Mouse (Mus musculus) Muller cell, postnatal 12 days (primary cell): Measurements from ENCODE around the gene Hebp2.
"Not testable (repeated sequence)": the region's sequence is repeated elsewhere in the genome, so short reads cannot be mapped to it uniquely, and the experiment has no call there.

Experiments used
- DNase-seq: peaks from one replicate; pipeline ENCODE4 v3.0.0-alpha.2; 2015; ENCODE audit errors: inconsistent ontology term

The Hebp2 gene

DNA sequence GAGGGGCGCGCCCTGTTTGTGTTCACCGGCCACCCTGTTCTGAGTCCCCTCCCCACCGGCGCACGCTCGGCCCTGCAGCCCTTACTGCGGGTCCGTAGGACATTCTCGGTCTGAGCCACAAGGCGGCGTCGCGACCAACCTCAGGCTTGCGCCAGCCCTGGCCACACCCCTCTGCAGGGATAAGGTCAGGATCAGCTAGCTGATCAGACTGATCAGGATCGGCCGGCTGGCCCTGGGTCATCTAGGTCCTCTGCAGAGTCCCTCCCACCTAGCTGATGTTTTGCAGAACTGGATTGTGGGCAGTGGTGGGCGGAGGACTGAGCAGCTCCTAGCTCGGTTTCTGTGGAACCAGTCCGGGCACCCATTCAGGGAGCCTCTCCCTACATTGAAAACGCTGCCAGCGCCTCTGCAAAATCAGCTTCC, at the start of gene Hebp2:
Gene Hebp2 (minus strand): TSS at position 264 of the 423 bp plus-strand sequence.
- peak; percentile 76 for DNase-seq

DNA sequence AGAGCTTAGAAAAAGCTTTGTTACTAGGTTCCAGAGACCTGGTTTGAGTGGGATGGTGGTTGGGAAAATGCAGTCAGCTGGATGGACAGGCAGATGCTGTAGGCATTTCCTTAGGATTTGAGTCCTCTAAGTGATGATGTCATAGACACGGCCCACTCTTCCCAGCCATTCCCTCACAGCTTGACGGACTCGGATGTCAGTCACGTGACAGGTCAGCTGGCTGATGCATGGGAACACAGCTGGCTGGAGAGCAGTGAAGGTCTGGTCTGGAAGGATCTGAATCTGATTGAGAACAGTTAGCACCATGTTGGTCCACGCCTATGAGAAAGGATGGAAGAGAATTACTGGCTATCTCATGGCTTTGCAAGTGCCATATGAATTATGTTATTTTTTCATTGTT, 43.6 kb upstream of the Hebp2 start:
- DNase-seq = no peak

DNA sequence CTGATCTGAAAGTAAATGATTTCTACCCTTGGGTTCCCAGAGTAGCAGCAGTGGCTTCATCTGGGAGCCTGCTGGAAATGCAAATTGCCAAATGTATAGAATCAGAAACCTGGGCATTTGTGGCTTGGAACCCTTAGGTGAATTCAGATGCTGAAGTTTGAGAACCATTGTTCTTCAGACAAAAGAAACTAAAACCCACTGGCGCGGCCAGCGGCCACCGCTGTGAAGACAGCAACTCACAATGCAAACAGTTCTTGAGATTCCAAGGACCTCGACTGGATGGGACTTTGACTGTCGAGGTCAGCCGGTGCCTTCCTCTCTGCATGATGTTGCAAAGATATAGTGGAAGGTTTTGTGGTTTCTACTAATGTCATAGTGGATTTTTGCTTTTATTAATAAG, 38.3 kb upstream of the Hebp2 start:
- DNase-seq = peak; percentile 7

DNA sequence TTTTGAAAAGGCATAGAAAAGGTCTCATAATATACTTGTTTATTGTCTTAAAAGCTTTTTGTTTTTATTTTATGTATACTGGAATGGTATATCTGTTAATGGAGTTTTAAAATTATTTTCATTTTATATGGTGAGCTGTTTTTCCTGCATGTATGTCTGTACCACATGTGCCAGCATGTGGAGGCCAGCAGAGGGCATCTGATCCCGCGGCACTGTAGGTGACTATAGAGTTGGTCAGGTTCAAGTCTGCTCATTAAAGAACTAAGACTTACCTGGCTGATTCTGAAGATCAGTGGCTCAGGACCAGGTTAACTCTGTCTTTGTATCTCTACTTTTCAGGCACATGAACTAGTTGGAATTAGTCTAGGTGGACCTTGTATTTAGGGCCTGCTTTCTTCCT, 26.7 kb upstream of the Hebp2 start:
- no peak for DNase-seq

DNA sequence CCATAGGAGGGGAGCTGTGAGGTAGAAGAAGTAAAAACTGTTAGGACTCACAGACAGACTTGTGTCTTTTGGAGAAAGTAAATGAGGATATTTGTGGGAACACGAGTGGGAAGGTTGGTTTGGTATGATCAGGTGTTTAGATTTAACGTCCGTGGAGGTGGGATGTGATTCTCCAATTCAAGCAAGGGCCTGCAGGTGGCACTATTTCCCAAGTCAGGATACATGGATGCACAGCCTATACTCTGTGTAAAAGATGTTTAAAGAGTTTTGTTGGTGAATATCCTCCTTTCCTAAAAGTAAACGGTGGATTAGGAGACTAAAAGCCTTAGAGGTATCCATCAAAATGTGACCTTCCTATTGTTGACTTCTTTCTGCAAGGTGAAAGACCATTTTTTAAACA, 17.1 kb upstream of the Hebp2 start:
- DNase-seq = no peak

DNA sequence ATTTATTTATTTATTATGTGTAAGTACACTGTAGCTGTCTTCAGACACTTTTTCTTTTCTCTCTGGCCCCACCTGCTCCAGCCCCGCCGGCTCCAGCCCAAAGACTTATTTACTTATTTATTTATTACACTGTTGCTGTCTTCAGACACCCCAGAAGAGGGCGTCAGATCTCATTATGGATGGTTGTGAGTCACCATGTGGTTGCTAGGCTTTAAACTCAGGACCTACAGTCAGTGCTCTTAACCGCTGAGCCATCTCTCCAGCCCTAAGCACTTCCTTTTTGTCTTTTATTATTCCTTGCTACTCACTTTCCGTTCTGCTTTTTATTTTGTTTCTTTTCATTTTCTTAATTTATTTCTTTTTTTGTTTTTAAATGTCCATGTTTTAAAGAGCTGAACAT, 15.6 kb upstream of the Hebp2 start:
- no peak for DNase-seq

DNA sequence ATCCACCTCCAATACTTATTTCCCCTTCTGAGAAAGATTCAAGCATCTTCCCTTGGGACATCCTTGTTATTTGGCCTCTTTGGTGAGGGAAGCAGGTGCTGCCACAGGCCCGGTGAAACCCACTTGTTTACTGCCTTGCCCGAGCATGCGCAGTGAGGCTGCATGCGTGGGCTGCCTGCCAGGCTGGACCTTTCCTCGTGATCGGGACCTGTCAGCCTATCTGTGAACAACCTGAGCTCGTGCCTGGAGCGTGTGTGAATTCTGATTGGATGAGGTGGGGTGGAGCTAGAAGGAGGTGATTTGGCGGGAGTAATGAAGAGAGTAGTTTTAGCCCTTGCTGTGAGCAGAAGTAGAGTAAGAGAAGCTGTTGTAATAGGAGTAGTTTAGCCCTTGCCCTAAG, 13.2 kb upstream of the Hebp2 start:
- not testable (repeated sequence) for DNase-seq

DNA sequence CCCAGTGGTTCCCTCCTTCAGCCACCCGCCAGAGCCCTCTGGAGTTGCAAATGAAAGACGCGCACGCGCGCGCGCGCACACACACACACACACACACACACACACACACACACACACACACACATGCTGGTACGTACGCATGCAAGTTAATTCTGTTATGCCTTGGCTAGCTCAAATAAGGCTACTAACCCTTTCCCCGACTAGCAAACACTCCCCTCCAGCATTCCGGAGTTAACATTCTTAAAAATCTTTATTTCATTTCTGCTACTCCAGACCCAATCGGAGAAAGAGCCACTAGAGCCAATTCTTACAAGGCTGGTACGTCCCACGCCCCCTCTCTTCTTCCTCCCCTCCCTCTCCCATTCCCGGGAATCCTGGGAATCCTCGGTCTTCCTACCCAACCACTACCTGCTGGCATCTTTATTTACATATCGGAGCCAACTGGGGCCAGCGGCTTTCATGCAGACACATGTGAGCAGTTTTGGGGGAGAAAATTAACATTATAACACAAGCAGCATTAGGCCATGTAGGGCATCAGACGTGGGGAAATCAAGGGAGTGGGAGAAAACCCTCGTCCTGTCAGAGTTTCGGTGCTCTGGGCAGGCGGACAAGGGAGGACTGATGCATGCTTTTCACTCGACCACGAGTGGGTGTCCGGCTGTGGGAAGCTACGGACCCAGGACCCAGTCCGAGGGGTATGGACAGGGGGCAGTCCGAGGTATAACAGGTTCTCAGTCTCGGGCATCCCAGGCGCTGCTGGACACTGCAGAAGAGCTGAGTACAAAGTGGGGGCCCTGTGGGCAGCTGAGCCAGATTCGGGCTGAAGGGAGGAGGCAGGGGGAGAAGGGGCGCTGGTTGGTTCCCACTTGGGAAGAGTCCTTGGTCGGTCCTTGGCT, 3.7 kb upstream of the Hebp2 start:
- DNase-seq = peak; percentile 78

DNA sequence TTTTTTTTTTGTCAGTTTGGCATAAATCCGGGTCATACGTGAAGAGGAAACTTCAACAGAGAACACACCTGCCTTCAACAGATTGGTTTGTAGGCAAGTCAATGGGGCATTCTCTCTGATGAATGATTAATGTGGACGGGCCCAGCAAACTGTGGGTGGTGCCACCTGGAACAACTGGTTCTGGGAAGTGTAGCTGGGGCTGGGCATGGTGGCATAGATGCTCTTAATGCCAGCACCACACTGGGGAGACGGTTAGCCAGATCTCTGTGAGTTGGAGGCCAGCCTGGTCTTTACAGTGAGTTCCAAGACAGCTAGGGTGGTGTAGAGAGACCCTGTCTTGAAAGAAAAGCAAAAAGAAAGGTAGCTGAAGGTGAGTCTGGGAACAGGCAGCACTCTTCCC, 1.5 kb upstream of the Hebp2 start:
- no peak for DNase-seq

DNA sequence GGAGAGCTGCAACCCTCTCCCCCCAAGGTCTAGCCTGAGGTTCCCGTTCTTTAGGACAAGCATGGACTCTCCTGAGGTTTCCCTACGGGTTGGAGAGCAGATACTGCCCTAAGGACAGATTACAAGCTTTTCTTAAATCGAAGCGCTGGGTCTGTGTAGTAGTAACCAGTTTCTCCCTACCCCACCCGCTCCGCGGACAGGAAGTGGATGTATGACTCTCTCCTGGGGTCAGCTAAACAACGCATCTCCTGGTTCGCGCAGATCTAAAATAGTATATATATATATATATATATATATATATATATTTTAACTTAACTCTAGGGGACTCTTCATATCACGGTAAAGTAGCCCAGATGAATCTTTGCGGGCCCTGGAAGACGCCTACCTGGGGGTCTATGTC, 567 bp downstream of the Hebp2 start:
- no peak for DNase-seq

DNA sequence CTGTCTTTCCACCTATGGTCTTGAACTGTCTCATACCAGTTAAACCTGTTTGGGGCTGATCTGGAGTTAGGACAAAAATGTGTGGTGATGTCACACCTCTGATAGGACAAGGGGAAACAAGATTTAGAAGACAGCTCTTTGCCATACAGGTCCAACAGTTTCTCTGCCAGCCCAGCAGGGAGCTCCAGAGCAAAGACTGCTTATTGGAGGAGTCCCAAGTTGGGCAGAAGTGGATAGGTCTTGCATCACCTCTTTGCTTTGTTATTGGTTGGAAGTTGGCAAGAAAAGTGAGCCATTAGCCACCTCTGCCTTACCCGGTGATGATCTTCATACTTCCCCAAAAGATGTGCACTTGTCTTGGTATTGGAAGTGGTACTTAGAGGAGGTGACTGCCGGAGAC, 9.0 kb downstream of the Hebp2 start:
- DNase-seq = no peak

DNA sequence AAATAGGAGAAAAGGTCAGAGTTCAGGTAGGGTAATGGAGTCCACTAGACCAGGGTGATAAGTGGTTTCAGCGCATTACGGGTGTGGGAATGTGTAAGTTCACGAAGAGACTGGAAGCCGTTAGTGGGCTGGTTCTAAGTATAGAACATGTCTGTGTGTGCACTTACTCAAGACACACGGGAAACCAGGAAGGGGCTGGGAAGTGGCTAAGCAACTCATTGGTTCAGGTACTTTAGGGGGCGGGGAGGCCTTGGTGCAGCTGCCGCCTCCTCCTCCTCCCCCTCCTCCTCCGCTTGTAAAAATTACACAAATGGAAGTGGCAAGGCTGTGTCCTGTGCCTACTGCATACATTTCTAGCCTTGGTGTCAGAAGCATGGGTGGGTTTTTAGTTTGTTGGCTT, 13.6 kb downstream of the Hebp2 start:
- DNase-seq = no peak

DNA sequence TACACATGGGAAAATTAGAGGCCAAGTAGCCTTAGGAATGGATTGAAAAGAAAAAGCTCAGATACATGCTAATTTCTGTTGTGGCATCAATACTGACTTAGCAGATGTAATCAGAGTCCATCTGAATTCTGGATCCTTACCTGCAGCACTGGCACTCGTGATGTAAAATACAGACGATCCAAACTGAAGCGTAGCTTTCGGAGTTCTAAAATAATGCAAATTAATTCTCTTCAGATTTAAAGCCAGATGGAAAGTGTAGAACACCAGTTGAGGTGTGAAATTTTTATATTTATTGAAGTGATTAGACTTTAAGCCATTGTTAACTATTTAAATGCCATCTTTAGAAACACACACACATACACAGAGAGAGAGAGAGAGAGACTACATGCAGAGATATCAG, 15.7 kb downstream of the Hebp2 start:
- no peak for DNase-seq

DNA sequence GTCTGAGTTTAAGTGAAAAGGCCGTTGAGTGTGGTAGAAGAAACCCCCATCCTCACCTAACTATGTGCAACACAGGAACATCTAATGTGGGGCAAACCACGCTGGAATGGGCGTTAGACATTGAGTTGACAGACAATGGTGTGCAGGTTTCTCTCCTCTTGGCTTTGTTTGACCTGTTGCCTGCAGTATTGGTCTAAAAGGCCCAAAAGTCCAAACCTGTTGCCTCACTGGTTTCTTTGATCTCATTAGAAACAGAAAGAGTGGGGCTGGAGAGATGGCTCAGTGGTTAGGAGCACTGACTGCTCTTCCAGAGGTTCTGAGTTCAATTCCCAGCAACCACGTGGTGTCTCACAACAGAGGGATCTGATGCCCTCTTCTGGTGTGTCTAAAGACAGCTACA, 16.7 kb downstream of the Hebp2 start:
- no peak for DNase-seq

DNA sequence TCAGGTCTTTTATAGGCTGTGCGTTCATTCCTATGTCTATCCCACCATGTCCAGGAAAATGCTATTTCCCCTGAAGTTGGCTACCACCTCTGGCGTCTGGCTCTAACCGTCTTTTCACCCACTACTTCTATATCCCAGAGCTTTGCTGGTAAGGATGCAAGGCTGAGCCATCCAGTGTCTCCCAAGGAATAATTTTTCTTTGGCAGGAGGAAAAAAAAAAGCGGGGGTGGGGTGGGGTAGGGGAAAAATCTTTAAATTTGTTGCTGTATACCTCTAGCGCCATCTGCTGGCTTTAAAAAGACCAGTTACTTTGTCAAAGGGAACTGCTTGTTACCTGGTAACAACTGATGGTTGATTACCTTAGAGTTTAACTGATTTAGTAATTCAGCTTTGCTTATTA, 17.4 kb downstream of the Hebp2 start:
- DNase-seq = peak; percentile 28

DNA sequence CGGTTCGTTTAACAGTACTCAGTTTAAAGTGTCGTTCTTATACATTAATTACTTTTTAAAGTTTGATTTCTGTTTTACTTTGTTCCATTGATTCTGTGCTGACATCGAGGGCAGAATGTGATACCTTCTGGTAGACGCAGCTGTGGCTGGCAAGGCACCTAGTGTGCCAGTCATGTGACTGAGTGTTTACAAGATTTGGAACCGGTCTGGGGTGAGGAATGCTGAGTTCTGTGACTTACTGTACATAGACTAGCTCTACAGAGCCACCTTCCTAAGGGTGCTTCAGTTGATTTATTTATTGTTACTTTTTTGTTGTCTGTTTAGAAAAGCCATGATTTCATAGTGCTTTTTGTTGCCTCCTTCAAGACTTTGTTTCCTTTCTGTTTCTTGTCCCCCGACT, 18.1 kb downstream of the Hebp2 start:
- DNase-seq = no peak

DNA sequence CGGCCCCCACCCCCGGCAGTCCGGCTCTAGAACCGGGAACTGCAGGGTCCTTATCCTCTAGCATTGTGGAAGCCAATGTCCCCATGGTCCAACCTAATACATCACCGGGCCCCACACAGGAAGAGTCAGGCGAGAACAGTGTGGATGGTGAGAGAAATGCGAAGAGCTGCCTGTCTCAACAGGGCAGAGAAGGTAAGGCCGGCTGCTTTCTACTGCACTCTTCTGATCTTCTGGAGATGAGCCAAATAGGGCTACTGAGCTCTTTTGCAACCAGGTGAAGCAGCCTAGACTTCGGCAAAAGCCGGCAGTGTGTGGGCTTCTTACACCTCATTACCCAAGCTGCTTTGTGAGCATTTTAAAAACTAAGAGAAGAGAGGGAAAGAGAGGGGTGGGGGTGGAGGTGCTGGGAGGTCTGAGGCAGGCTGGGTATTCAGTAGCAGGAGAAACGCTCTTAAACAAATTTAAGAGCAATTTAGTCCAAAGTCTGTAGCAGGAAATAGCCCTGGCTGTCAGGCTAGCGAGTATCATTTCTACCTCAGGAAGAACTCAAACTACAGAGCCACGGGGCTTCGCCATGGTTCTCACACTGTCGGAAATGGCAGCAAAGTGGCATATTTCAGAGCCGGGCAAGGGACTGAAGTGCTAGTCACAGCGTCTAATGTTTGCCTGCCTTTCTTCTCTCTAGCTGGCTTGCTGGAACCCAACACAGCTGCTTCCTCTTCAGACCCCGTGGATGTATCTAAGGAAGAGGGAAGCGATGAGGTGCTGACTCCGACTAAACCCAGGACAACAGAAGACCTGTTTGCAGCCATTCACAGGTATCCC, 18.8 kb downstream of the Hebp2 start:
- DNase-seq = no peak

DNA sequence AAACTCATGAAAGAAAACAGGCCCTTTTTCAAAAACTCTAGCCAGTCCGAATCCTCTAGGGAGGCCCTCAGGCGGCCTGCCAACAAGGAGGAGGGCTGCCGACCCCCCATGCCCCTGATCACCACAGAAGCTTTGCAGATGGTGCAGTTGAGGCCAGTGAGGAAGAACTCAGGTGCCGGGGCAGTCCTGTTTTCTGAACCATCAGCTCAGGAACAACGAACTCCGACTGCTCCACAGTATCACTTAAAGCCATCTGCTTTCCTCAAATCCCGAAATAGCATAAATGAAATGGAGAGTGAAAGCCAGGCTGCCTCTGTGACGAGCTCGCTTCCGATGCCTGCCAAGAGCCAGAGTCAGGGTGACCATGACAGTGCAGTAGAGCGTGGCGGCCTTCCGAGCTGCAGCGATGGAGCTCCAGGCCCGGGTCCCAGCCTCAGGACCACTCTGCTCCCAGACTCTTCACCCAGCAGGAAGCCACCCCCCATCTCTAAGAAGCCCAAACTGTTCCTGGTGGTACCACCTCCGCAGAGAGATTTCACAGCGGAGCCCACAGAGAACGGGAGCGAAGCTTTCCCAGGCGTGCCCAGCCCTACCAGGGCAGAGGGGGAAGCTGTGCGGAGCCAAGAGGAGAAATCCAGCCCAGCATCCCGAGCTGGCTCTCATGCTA, 19.6 kb downstream of the Hebp2 start:
- DNase-seq = no peak

DNA sequence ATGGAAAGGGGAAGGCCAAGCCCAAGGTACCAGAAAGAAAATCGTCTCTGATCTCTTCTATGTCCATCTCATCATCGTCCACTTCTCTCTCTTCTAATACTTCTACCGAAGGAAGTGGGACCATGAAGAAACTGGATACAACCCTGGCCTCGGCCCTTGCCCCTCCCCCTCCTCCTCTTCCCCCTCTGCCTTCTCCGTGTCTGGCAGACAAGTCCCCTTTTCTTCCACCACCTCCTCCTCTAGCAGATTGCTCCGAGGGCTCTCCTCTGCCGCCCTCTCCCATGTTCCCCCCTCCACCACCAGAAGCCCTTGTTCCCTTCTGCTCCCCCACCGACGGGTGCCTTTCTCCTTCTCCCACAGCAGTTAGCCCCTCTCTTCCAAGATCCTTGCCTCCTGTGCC, 20.1 kb downstream of the Hebp2 start:
- DNase-seq = no peak

DNA sequence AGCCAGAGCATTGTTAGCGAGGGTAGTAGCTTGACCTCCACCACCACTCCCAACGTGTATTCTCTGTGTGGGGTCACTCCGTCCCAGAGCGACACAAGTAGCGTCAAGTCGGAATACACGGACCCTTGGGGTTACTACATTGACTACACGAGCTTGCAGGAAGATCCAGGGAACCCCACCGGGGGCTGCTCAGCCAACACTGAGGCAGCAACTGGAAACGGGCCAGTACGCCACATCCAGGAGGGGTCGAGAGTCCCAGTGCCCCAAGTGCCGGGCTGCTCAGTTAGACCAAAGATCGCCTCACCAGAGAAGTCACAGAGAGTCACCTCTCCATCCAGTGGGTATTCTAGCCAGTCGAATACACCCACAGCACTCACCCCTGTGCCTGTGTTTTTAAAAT, 20.6 kb downstream of the Hebp2 start:
- no peak for DNase-seq

DNA sequence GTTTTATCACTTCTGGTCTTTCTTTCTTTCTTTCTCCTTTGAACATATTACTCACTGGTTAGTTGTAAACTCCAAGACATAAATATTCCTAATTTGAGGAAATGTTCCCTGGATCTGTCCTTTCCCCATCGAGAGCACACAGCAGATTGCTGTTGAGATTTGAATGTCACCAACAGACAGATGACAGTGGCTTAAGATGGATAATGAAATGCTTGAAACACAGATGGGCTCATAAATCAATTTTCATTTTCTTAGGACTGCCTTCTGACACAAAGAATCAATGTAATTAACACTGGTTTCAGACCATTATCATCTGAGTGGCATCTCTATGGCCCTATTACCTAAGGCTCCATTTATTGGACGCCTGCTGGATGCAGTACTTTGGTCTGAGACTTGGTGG, 23.3 kb downstream of the Hebp2 start:
- no peak for DNase-seq

DNA sequence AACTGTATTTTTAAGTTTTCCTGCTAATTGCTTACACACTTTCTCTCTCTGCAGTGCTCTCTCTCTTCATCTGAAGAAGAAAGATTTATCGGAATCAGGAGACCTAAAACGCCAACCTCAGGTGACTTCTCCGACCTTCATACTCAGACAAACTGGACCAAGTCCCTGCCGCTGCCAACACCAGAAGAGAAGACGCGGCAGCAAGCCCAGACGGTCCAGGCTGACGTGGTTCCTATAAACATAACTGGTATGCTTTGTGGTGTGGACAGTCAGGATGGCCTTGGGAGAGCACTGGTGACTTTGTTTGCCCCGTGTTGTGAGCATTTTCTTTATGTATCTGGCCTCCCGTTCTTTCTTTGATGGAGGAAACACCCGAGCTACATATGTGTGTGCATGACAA, 34.4 kb downstream of the Hebp2 start:
- no peak for DNase-seq
